Mouse (Mus musculus): ENCODE measurements around the gene Slc12a9. TPM values are rescaled to one million over a fixed set of nuclear protein-coding genes. Genes with fewer than 3 reads are reported as not detected.

Slc12a9 gene
- 10.6 and 12.0 TPM in 2 replicates for polyA plus RNA-seq (2016; fragmentation: Nextera tagmentation; extraction: Ambion mirVana)

GRCm38 (mm10) chr5:137333512-137334174 is at the start of gene Slc12a9:
Gene Slc12a9 (minus strand): TSS chr5:137333597.
- WGBS, result under 1% methylated on average over 44 of the region's 44 CpGs
- DNase-seq (ENCODE audit: low spot score), result peak; percentile 97
- Histone ChIP-seq H3K9me3 (no peaks in the 10 kb centered on the region), H3K4me3 (peak within 1 kb of the TSS; percentile 79), H3K36me3 (no peaks in the 10 kb centered on the region), H3K27me3 (ENCODE audit: insufficient read depth, poor library complexity, severe bottlenecking) (no peaks in the 10 kb centered on the region), H3K27ac (peak within 1 kb of the TSS; percentile 86), H3K4me1 (peaks cover 30% of the 10 kb centered on the region)

GRCm38 (mm10) chr5:137381152-137381551 is 47.8 kb upstream of the Slc12a9 start:
- Histone ChIP-seq H3K36me3 (no peaks in the 10 kb centered on the region), H3K27me3 (ENCODE audit: insufficient read depth, poor library complexity, severe bottlenecking) (no peaks in the 10 kb centered on the region), H3K4me3 (no peak overlapping the region), H3K4me1 (peaks cover 15% of the 10 kb centered on the region), H3K27ac (no peak overlapping the region), H3K9me3 (no peaks in the 10 kb centered on the region)
- WGBS, result 45% methylated on average over 4 of the region's 4 CpGs
- no peak for DNase-seq (ENCODE audit: low spot score)

- DNase-seq (ENCODE audit: low spot score), result no peak
- Histone ChIP-seq H3K27ac (no peak overlapping the region), H3K36me3 (peaks cover 33% of the 10 kb centered on the region), H3K4me3 (peak overlapping the region; percentile 31), H3K9me3 (no peaks in the 10 kb centered on the region), H3K4me1 (peaks cover 27% of the 10 kb centered on the region), H3K27me3 (ENCODE audit: insufficient read depth, poor library complexity, severe bottlenecking) (no peaks in the 10 kb centered on the region)
- 28% methylated on average over 11 of the region's 15 CpGs for WGBS
These were observed 44.2 kb upstream of the Slc12a9 start for GRCm38 (mm10) chr5:137377603-137378002.

DNA sequence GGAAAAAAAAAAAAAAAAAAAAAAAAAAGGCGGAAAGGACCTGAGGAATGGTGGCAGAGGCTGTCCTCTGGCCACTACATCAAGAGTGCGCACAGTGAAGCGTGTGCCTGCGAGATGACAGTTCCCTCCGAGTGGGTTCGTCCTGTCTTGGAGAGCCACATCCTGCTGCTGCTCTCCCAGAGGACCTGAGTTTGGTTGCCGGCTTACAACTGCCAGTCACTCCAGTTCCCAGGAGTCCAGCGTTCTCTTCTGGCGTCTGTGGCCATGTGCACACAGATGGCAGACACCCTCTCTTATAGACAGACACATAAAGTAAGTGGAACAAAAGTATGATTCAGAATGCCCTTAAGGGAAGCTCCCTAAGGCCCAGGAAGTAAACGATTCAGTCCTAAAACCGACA is 43.8 kb upstream of the Slc12a9 start:
- WGBS, result 36% methylated on average over 11 of the region's 11 CpGs
- H3K27me3 ChIP-seq (ENCODE audit: insufficient read depth, poor library complexity, severe bottlenecking), result no peaks in the 10 kb centered on the region
- H3K27ac ChIP-seq, result no peak overlapping the region
- DNase-seq (ENCODE audit: low spot score), result no peak
- no peaks in the 10 kb centered on the region for H3K9me3 ChIP-seq
- peaks cover 37% of the 10 kb centered on the region for H3K36me3 ChIP-seq
- peaks cover 27% of the 10 kb centered on the region for H3K4me1 ChIP-seq
- H3K4me3 ChIP-seq, result peak overlapping the region; percentile 31

- Histone ChIP-seq H3K9me3 (no peaks in the 10 kb centered on the region), H3K27ac (no peak overlapping the region), H3K4me3 (no peak overlapping the region), H3K36me3 (peaks cover 42% of the 10 kb centered on the region), H3K4me1 (peaks cover 27% of the 10 kb centered on the region), H3K27me3 (ENCODE audit: insufficient read depth, poor library complexity, severe bottlenecking) (no peaks in the 10 kb centered on the region)
- whole genome bisulfite sequencing, result 60% methylated on average over 9 of the region's 9 CpGs
- DNase-seq (ENCODE audit: low spot score), result no peak
These were observed 43.3 kb upstream of the Slc12a9 start for GRCm38 (mm10) chr5:137376722-137377121.

- Histone ChIP-seq H3K9me3 (no peaks in the 10 kb centered on the region), H3K4me3 (no peak overlapping the region), H3K27me3 (ENCODE audit: insufficient read depth, poor library complexity, severe bottlenecking) (no peaks in the 10 kb centered on the region), H3K36me3 (peaks cover 47% of the 10 kb centered on the region), H3K4me1 (peaks cover 27% of the 10 kb centered on the region), H3K27ac (no peak overlapping the region)
- 36% methylated on average over 7 of the region's 7 CpGs for WGBS
- no peak for DNase-seq (ENCODE audit: low spot score)
These were observed 42.8 kb upstream of the Slc12a9 start for GRCm38 (mm10) chr5:137376198-137376597.

DNA sequence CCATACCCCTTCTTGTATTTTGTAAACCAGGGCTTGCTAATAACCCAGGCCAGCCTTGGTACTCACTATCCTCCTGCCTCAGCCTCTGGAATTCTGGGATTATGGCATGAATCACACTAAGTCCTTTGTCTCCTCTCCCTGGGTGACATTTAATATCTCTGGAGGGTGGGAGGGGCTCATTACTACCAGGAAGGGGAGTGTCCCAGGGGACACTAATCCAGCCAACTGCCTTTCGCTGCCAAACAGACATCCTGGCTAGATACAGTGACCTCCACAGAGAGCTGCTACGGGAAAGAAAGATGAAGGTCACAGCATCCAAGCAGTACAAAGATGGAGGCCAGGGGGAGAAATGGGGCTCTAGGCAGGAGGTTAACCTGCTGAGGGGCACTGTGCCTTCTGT is 42.2 kb upstream of the Slc12a9 start:
- DNase-seq (ENCODE audit: low spot score), result no peak
- WGBS, result 36% methylated on average over 2 of the region's 2 CpGs
- H3K27ac ChIP-seq, result no peak overlapping the region; the same call in 1 of the 2 replicates
- no peaks in the 10 kb centered on the region for H3K9me3 ChIP-seq
- H3K4me1 ChIP-seq, result peaks cover 27% of the 10 kb centered on the region
- H3K36me3 ChIP-seq, result peaks cover 53% of the 10 kb centered on the region
- no peak overlapping the region for H3K4me3 ChIP-seq
- H3K27me3 ChIP-seq (ENCODE audit: insufficient read depth, poor library complexity, severe bottlenecking), result no peaks in the 10 kb centered on the region

GRCm38 (mm10) chr5:137374521-137375080 is 41.2 kb upstream of the Slc12a9 start:
- Histone ChIP-seq H3K27ac (no peak overlapping the region), H3K36me3 (peaks cover 63% of the 10 kb centered on the region), H3K4me1 (peaks cover 27% of the 10 kb centered on the region), H3K27me3 (ENCODE audit: insufficient read depth, poor library complexity, severe bottlenecking) (no peaks in the 10 kb centered on the region), H3K4me3 (no peak overlapping the region), H3K9me3 (no peaks in the 10 kb centered on the region)
- no peak for DNase-seq (ENCODE audit: low spot score)
- 76% methylated on average over 4 of the region's 4 CpGs for WGBS

- DNase-seq (ENCODE audit: low spot score), result no peak
- Histone ChIP-seq H3K4me3 (no peak overlapping the region), H3K27me3 (ENCODE audit: insufficient read depth, poor library complexity, severe bottlenecking) (no peaks in the 10 kb centered on the region), H3K27ac (no peak overlapping the region), H3K9me3 (no peaks in the 10 kb centered on the region), H3K4me1 (peaks cover 22% of the 10 kb centered on the region; the same call in 1 of the 2 replicates), H3K36me3 (peaks cover 74% of the 10 kb centered on the region)
- WGBS, result 84% methylated on average over 12 of the region's 12 CpGs
These were observed 40.1 kb upstream of the Slc12a9 start for GRCm38 (mm10) chr5:137373371-137373950.

GRCm38 (mm10) chr5:137369665-137370064 is 36.3 kb upstream of the Slc12a9 start:
- Histone ChIP-seq H3K9me3 (no peaks in the 10 kb centered on the region), H3K4me1 (no peaks in the 10 kb centered on the region), H3K4me3 (no peak overlapping the region), H3K27ac (no peak overlapping the region), H3K27me3 (ENCODE audit: insufficient read depth, poor library complexity, severe bottlenecking) (no peaks in the 10 kb centered on the region), H3K36me3 (peaks cover 100% of the 10 kb centered on the region)
- WGBS, result 94% methylated on average over 10 of the region's 11 CpGs
- no peak for DNase-seq (ENCODE audit: low spot score)

- Histone ChIP-seq H3K4me3 (no peak overlapping the region), H3K9me3 (no peaks in the 10 kb centered on the region), H3K27me3 (ENCODE audit: insufficient read depth, poor library complexity, severe bottlenecking) (no peaks in the 10 kb centered on the region), H3K36me3 (peaks cover 97% of the 10 kb centered on the region), H3K4me1 (peaks cover 11% of the 10 kb centered on the region; the same call in 1 of the 2 replicates), H3K27ac (no peak overlapping the region)
- 40% methylated on average over 7 of the region's 7 CpGs for WGBS
- DNase-seq (ENCODE audit: low spot score), result no peak
These were observed 25.0 kb upstream of the Slc12a9 start for GRCm38 (mm10) chr5:137358382-137358781.

DNA sequence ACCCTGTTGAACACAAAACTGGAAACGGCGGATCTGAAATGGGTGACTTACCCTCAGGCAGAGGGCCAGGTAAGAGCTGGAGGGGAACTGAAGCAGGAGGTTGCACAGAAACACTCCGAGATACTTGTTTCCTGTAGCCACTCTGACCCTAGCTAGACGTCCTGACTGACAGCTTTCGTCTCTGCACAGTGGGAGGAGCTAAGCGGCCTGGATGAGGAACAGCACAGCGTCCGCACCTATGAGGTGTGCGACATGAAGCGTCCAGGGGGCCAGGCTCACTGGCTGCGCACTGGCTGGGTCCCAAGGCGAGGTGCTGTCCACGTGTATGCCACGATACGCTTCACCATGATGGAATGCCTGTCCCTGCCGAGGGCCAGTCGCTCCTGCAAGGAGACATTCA is 20.7 kb upstream of the Slc12a9 start:
- Histone ChIP-seq H3K36me3 (peaks cover 65% of the 10 kb centered on the region), H3K27me3 (ENCODE audit: insufficient read depth, poor library complexity, severe bottlenecking) (no peaks in the 10 kb centered on the region), H3K9me3 (no peaks in the 10 kb centered on the region), H3K27ac (no peak overlapping the region), H3K4me3 (no peak overlapping the region), H3K4me1 (peaks cover 35% of the 10 kb centered on the region)
- DNase-seq (ENCODE audit: low spot score), result no peak
- WGBS, result 80% methylated on average over 17 of the region's 17 CpGs

All from heart, embryonic 10.5 days (tissue).